Mouse (Mus musculus) regulatory T cell (primary cell): ENCODE measurements around the gene Tspan10.

Experiments used
- in situ Hi-C: fragments of 300-600 bp; cut with MboI, MseI; formaldehyde crosslinking; loops from one replicate; pipeline ENCODE4 v1.15.1; 2025; ENCODE audit warnings: high pct_unique_total_duplicates

The Tspan10 gene

DNA sequence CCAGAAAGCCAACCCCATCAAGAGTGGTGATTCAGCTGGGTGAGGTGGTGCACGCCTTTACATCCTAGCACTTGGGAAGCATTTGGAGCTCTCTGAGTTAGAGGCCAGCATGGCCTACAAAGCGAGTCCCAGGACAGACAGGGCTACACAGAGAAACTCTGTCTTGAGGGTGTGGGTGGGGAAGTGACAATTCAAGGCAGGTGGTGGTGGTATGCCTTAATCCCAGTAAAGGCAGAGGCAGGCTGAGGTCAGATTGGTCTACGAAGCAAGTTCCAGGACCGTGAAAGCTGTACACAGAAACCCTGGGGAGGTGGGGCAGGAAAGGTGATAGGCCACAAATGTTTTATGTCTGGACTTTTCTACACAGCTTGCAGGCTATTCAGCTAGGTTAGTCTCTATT lies 12.5 kb downstream of the Tspan10 start:
- in situ Hi-C loops = no loop called here

DNA sequence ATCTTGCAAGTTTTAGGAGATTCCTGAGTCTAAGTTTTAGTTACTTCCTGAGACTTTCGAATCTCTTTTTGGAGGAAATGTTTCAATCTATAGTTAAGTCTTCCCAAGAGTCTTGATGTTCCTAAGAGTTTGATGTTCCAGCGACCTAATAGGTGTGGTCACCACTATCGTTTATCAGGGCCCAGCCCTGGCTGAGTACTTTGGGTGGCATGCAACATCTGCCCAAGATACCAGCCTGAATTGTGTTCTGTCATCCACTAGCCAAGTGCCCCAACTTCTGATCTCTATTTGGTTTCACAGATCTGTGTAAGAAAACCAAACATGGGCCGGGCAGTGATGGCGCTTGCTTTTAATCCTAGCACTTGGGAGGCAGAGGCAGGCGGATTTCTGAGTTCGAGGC lies 13.0 kb downstream of the Tspan10 start:
- in situ Hi-C loops = no loop called here

DNA sequence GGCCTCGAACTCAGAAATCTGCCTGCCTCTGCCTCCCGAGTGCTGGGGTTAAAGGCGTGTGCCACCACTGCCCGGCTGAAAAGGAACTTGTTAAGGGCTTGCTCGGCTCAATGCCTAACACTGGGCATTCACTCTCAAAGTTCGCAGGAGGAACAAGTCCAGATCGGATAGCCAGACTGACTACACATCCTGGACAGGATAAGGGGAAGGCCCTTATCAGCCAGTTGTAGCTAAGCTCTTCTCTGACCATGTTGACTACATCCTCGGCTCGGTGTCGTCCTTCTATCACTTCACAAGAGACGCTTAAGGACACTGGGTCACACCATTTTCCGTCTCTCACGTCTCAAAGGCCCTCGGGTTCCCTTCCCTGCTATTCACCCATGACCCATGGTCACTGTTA lies 14.9 kb downstream of the Tspan10 start:
- in situ Hi-C loops = no loop called here

DNA sequence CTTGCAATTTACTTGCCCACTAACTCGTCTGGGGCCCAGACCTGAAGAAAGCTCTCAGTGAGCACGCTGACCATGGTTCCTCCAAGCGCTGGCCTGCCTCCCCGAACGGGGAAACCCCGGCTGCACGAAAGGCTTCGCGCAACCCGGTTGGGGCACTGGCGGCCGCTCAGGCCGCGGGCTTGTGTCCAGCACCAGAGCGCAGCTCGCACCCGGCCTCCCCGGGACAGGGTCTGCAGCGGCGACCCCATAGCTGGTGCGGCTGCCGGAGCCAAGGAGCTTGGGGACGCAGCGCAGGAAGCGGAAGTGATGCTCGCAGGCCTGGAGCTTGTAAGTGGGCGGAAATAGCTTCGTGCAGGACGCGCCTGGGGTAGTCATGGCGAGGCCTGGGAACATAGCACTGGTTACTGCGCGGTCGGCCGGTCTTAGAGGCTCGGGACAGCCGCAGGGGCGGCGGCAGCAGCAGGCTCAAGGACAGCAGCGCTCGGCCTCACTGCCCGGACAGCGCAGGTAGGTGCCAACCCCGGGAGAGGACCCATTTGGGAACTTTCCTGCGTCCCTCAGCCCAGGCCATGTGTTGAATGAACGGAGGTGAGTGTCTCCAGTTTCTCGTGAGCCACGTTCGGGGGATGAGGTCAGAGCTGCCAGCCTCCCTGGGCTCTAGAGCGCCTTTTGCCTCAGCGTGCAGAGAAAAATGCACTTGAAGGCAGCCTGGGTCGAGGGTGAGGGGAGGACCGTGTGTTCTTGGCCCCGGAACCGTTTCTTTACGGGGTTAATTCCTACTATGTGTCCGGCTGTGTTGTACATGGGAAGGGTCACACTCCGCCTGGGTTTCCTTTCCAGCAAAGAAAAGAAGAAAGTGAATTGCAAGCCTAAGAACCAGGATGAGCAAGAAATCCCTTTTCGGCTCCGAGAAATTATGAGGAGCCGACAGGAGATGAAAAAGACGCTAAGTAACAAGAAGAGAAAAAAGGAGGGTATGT lies 15.6 kb downstream of the Tspan10 start, which contains the start of the genes Oxld1 and Ccdc137:
TSS of gene Oxld1 (minus strand) at position 297 of the 980 bp plus-strand sequence.
TSS of gene Ccdc137 (plus strand) at position 344 of the 980 bp plus-strand sequence.
- in situ Hi-C loops = no loop called here

DNA sequence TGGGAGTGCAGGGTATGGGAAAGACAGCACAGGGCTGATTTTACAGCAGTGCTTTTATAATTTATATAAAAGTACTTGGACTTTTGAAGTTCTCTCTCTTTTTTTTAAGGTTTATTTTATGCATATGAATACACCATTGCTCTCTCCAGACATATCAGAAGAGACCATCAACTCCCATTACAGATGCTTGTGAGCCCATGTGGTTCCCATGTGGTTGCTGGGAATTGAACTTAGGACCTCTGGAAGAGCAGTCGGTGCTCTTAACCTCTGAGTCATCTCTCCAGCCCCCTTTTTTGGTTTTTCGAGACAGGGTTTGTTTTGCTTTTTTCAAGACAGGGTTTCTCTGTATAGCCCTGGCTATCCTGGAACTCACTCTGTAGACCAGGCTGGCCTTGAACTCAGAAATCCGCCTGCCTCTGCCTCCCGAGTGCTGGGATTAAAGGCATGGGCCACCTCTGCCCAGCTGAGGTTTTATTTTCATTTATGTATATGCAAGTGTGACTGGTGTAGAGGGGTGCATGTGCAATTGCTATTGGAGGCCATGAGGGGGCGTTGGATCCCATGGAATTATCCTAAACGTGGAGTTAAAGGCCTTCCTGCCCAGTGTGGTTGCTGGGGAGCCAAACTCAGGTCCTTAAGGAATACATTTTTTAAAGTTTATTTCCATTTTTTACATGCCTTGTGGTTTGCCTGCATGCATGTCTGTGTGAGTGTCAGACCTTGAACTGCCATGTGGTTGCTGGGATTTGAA lies 16.6 kb downstream of the Tspan10 start:
- in situ Hi-C loops = no loop called here

DNA sequence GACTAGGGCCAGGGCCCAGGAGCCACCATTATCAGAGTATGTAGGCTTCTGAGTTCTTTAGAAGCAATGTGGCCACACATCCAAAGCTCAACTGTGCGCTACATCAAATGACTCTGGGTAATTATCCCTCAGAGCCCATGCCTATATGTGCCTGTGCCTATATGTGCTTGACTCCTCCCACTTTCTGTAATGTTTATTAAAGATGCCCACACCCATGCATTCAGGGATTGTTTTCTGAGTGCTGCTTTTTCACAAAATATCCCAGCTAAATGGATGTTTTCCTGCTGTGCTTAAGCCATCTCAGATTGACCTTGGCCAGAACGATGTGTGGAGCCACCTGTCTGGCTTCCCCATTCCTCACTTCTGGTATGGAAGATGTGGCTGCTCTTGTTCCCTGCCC lies 21.1 kb downstream of the Tspan10 start:
- in situ Hi-C loops = no loop called here

DNA sequence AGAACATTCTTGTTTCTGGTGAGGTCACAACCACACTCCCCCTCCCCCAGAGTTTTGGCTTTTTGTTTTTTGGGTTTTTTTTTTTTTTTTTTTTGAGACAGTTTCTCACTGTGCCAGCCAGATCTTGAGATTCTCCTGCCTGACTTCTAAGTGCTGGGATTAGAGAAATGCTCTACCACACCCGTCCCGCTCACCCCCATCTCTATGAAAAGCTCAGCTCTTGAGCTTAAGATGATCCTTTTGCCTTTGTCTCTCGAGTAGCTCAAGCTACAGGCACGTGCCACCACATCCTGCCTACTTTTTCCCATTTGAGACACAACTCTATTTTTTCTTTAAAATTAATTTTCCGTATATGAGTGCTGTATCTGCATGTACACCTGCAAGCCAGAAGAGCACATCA lies 21.9 kb downstream of the Tspan10 start:
- in situ Hi-C loops = no loop called here

DNA sequence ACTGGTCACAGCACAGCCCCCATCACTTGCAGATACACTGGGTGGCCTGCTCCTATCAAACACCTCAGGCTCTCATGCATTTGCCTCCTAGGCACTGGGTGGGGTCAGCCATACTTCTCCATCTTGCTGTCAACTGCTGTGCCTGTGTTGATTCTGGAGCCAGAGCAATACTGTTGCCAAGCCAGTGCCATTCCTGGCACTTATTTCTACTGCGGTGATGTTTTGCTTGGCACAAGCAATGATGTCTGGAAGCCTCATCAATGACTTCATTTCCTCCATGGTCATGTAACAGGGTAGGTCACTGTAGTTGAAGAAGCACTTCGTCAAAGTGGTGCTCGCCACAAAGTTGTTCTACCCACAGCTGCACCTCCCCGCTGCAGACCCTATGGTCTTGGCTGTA lies 23.1 kb downstream of the Tspan10 start:
- in situ Hi-C loops = no loop called here

DNA sequence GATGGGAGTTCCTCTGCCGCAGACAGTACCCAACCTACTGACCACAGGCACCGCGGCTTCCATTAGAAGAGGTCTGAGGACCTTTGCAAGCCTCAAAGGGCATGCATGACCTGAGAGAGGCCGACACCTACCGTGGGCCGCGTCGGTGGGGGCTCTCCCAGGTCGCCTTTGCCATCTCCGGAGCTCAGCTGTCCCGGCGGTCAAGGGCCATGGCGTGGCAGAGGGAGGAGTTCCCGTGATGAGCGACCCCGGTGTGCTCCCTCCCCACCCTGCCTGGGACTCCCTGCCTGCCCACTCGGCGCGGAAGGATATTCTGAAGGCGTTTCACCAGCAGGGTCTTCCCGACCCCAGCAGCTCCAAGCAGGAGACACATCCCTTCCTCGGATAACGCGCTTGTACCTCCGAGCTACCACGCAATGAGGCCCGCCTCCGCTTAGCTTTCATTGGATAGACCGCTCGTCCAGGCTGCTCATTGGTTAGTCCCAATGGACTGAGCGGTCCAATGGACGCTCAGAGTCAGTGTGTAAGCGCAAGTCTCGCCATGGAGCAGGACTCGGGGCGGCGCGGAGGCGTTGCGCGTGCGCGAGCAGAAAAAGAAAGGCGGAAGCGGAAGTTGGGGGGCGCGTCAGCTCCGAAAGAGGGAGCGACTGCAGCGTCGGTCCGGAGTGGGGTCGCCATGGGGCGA lies 24.7 kb downstream of the Tspan10 start, which contains the start of gene Arl16:
TSS of gene Arl16 (minus strand) at position 557 of the 685 bp plus-strand sequence.
- in situ Hi-C loops = no loop called here

DNA sequence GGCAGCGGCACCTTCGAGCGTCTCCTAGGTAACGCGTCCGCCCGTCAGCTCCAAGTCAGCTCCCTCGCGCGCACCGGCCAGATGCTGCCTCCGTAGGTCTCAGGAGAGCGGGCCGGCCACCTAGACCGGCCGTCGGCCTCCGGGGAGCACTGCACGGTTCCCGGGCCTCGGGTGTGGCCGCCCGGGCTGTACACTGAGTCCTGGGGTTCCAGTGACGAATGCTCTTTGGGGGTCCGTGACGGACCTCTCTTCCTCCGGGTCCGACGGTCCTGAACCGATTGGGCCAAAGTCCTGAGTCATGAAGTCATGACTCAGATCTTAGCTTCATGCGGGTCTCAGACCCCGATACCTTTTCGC lies 25.3 kb downstream of the Tspan10 start:
- in situ Hi-C loops = no loop called here

DNA sequence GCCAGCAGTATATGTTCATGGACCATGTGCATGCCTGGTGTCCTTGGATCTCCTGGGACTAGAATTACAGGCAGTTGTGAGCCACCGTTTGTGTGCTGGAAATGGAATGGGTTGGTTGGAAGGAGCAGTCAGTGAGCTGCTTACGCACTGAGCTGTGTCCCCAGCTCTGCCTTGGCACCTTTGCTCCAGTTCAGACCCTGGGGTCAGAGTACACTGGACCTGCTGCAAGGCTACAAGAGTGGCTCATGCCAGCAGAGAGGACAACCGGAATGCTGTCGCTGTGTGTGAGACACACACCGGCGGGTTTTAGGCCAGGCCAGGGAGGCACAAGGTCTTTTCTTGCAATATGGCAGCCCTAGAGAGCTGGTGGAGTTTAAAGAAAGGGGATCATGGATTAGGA lies 29.6 kb downstream of the Tspan10 start:
- in situ Hi-C loops = no loop called here

DNA sequence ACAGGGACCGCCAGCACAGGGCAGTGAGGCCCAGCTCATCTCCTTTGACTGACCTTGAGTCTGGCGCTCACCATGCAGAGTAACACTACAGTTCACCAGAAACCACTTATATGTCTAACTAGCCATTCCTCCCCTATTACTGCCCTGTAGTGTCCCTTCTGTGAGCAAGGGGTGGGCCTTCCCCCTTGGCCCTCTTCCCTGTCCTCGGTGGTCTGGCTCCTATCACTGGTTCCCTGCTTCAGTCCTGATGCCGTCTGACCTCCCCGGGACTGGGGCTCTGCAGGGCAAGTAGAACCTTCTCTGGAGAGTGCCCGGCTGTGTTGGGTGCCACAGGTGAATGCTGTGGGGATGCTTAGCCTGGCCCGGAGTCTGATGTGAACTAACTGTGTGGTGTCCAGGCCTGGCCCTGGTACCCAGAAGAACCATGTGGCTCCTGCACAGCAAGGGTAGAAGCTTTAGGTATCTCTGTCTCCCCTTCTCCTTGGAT lies 41.0 kb downstream of the Tspan10 start:
- in situ Hi-C loops = no loop called here

DNA sequence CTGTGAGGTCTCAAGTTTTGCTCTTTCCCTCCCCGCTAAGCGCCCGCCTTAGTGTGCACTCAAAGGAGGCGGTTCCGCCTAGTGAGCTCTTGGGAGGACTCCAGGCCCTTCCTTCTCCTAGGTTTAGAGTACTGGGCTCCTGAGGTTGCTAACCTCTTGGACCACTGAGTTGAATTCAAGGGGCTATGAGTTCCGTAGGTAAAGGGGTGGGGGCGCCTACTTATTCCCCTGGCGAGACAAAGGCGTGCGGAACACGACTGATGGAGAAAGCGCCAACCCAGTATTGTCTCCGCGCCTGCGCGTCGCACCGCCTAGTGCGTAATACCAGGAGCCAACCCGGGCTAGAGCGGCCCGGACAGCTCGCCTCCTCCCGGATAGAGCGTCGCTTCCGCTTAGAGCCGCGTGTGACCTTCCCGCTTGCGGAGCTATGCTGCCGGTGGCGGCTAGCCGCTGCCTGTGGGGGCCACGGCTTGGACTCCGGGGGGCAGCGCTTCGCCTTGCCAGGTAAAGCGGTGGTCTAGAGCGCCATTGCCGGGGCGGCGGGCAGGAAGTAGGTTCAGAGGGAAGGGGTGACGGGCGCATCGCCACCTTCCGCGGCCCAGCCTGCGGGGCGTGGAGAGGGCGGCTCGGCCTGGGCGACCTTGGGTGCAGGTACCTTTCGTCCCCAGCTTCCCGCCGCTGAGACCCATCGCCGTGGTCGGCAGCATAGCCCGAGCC lies 42.0 kb downstream of the Tspan10 start, which contains the start of gene Mrpl12:
TSS of gene Mrpl12 (plus strand) at position 349 of the 717 bp plus-strand sequence.
- in situ Hi-C loops = no loop called here

DNA sequence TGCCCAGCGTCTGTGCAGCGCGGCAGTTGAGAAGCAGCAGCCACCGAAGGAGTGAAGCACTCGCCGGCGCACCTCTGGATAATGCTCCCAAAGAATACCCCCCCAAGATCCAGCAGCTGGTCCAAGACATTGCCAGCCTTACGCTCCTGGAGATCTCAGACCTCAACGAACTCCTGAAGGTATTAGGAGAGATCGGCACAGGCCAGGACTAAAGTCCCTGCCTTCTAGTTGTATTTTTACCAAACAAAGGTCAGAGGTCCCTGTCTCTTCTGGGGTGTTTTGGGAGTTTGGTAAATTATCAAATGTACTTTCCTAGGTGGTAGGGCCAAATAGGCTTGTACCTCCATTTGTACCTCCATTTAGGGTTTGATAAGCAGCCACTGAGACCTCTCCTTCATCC lies 42.8 kb downstream of the Tspan10 start:
- in situ Hi-C loops = no loop called here

DNA sequence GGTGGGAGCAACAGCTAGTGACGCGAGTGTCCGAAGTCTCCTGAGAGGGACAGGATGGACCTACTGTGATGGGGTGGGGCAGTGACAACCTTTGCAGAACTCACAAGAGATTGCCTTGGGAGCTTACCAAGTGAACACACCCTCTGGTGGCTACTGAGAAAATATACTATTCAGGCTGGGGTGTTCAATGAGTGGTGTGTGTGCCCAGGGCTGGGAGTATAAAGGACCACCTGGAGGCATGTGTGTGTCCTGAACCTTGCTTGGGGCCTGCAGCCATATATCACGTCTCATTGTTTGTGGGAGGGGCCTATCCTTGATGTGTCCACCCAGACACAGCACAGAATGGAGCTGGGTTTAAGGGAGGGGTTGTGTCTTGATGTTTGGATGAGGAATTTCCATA lies 46.1 kb downstream of the Tspan10 start:
- in situ Hi-C loops = no loop called here

DNA sequence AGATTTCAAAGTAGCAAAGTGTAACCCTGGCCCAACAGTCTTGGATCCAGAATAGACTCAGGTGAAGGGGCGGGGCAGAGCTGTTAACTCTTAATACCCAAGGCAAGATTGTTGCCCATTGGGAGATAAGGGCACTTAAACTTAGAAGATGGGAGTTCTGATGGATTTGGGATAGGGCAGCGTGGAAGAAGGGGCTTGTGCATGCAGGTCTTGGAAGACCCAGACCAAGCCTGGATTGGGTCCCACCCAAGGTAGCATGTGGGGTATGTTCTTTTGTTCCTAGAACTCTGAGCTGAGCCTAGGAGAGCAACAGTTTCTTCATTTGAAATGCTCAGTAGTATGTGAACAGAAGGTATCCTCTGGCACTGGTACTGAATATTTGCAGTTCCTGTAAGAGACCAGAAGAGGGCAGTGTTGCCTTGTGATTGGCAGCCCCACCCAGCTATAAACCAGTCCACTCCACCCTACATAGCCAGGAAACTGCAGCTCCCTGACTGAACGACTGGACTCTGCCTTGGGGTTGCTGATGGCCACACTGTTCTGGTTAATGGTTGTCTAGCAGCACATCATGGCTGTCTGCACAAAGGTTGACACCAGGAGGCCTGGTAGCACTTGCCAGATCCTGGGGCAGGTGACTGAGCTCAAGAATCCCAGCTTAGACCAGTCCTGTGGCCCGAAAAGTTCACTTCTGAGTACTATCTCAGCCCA lies 46.8 kb downstream of the Tspan10 start:
- in situ Hi-C loops = no loop called here

DNA sequence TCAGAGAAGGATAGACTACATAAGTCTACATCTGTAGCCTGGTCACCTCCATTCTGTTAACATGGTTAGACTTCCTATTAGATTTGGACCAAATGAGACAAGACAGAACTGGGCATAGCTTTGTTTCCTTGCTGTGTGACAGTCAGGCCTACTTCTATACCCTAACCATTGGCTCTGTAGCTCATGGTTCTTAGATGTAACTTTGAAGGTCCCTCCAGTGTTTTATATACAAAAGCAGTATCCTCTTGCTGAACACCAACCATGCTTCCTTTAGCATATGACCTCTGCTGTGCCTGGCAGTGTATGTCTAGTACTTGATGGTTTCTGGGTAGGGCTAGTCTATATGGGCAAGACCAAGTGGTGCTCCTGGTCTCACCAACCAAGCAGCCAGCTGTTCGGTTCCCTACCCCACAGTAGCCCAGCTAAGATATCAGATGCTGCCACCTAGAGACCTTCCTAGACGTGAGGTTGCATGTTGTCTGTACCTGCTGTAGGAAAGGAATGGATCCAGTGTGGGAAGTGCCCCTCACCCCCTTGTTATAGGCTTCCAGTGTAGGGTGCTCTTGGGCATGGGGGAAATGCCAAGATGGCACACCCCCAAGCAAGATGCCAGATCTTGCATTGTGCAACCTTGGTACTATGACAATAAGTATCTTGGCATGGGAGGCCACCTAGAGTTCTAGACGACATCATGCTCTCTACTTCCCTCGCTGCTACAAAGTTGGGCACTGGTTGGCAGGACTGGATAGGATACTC lies 48.0 kb downstream of the Tspan10 start:
- in situ Hi-C loops = no loop called here

DNA sequence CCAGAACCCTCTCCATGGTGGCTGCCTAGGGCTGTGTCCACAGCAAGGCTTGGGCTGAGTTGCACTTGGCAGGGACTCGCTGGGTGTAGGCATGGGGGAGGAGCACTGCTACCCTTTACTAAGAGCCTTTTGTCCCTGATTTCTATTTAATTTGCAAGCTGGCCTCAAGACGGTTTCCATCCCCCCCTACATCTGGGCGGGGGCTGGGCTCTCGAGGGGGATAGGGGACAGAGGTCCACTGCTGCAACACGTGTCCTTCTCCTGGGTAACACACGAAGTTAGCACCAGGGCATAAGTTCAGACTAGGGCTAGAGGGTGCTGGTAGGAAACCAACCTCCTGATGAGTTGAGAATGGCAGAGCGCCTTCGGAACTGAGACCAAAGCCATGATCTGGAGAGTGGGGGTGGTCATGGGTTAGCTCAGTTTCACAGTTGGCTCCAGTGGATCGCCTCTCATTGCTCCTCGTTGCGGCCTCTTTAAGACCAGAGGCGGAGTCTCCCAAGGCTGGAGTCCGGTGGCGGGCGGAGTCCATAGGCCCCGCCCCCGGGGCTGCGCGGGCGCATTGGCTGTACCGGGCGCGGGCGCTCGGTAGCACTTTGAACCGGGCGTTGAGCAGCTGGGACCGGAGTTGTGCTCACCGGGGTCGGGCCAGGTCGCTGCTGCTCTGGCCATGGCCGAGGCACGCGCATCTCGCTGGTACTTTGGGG lies 49.0 kb downstream of the Tspan10 start, which contains the start of gene Slc25a10:
TSS of gene Slc25a10 (plus strand) at position 524 of the 707 bp plus-strand sequence.
- in situ Hi-C loops = no loop called here
